Mouse (Mus musculus) lung, adult 2 months (tissue): Measurements from ENCODE around the gene Tcf3. TPM values are rescaled to one million over a fixed set of nuclear protein-coding genes. Genes with fewer than 3 reads are reported as not detected.

Source experiments
- DNase-seq: peaks from one replicate; pipeline ENCODE4 v3.0.0; 2022
- H3K4me1 ChIP-seq: fragments of 200-500 bp; 2 replicates; pipeline ENCODE4 v1.6.1; 2011; ENCODE audit warnings: low read length; ENCODE audit not compliant: control insufficient read depth, insufficient read depth
- H3K4me3 ChIP-seq: fragments of 200-500 bp; replicated peaks from 2 replicates; pipeline ENCODE3; 2011; ENCODE audit warnings: low read depth, mild to moderate bottlenecking, control low read depth, low read length; ENCODE audit errors: extremely low read depth
- CTCF ChIP-seq: fragments of 200-500 bp; IDR thresholded peaks from 2 replicates; pipeline ENCODE4 v1.5.1; 2011; ENCODE audit warnings: mild to moderate bottlenecking, low read length, control low read depth; ENCODE audit not compliant: insufficient read depth
- POLR2A ChIP-seq: fragments of 200-500 bp; IDR thresholded peaks from 2 replicates; pipeline ENCODE4 v1.6.1; 2011; ENCODE audit warnings: low read depth, mild to moderate bottlenecking, control low read depth, low read length, borderline replicate concordance; ENCODE audit errors: extremely low read depth
- WGBS: fragments of 180-500 bp; shearing (Covaris S2); methylation state at CpG from one replicate; pipeline ENCODE4 v1.1.7; 2018; 5-methylcytosine and 5-hydroxymethylcytosine counted together
- polyA plus RNA-seq: library from polyadenylated mRNA; depleted of rRNA; stranded (reverse); fragments of >200 nt; gene quantifications from 2 replicates; pipeline ENCODE4 v1.2.3, GENCODE M21; 2012

Gene Tcf3
- polyA plus RNA-seq, 1 experiment: 94.7 TPM

- 47% methylated on average over 3 of the region's 3 CpGs for WGBS
- 0 out of 2 replicates have a peak, but pooled peaks cover 4% of the 10 kb centered on the region for H3K4me1 ChIP-seq
- TF ChIP-seq POLR2A (no peak), CTCF (no peak)
- DNase-seq: peak; percentile 39
- H3K4me3 ChIP-seq: no peak overlapping the region
These were observed 15.1 kb downstream of the Tcf3 start for GRCm38 (mm10) chr10:80418311-80418710.

GRCm38 (mm10) chr10:80417841-80418240, 15.6 kb downstream of the Tcf3 start:
- no peak for DNase-seq
- H3K4me3 ChIP-seq: no peak overlapping the region
- no peak for TF ChIP-seq CTCF
- no peak for TF ChIP-seq POLR2A
- WGBS: 93% methylated on average over 1 of the region's 1 CpGs
- 0 out of 2 replicates have a peak, but pooled peaks cover 4% of the 10 kb centered on the region for H3K4me1 ChIP-seq

GRCm38 (mm10) chr10:80417371-80417770, 16.1 kb downstream of the Tcf3 start:
- 0 out of 2 replicates have a peak, but pooled peaks cover 4% of the 10 kb centered on the region for H3K4me1 ChIP-seq
- no peak for DNase-seq
- WGBS: 96% methylated on average over 10 of the region's 10 CpGs
- TF ChIP-seq CTCF (no peak), POLR2A (no peak)
- no peak overlapping the region for H3K4me3 ChIP-seq

- no peak overlapping the region for H3K4me3 ChIP-seq
- TF ChIP-seq CTCF: no peak
- no peak for TF ChIP-seq POLR2A
- DNase-seq: no peak
- 87% methylated on average over 7 of the region's 7 CpGs for WGBS
- H3K4me1 ChIP-seq: 0 out of 2 replicates have a peak, but pooled peaks cover 4% of the 10 kb centered on the region
These were observed 17.9 kb downstream of the Tcf3 start for GRCm38 (mm10) chr10:80415566-80415965.

DNA sequence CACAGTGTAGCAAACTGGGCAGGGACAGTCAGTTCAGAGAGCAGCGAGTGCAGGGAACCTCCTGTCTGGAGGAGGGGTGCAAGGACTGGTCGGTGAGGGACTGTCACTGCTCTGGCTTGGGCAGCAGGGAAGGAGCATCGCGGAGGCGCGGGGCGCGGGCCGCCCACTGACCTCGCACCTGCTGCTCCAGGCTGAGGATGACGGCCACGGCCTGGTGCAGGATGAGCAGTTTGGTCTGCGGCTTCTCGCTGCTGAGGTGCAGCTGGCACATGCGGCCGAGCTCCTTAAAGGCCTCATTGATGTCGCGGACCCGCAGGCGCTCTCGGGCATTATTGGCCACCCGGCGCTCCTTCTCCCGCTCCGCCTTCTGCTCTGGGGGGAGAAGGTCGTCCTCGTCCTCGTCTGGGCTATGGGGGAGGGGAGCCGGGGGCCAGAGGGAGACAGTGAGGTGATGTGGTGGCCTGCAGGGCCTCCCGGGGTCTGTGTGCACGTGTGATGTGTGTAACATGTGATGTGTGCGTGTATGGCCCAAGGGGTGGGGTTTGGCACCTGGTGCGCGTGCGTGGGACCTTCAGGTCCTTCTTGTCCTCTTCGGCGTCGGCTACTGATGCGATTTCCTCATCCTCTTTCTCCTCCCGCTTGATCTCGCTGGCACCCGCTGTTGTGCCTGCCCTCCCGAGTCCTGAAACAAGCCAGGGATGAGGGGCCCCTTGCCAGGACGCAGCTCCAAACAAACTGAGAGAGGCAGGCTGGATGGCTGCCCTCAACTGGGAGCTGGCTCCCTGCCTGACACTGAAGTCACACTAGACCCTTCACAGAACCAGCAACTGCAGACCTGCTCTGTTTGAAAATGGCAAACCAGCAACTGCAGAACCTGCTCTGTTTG, 20.5 kb downstream of the Tcf3 start:
- Histone ChIP-seq H3K4me1 (no peaks in the 10 kb centered on the region), H3K4me3 (no peak overlapping the region)
- 71% methylated on average over 44 of the region's 44 CpGs for WGBS
- TF ChIP-seq POLR2A: no peak
- TF ChIP-seq CTCF: no peak
- no peak for DNase-seq

- WGBS: 38% methylated on average over 4 of the region's 4 CpGs
These were observed 25.5 kb downstream of the Tcf3 start for GRCm38 (mm10) chr10:80407924-80408323.

DNA sequence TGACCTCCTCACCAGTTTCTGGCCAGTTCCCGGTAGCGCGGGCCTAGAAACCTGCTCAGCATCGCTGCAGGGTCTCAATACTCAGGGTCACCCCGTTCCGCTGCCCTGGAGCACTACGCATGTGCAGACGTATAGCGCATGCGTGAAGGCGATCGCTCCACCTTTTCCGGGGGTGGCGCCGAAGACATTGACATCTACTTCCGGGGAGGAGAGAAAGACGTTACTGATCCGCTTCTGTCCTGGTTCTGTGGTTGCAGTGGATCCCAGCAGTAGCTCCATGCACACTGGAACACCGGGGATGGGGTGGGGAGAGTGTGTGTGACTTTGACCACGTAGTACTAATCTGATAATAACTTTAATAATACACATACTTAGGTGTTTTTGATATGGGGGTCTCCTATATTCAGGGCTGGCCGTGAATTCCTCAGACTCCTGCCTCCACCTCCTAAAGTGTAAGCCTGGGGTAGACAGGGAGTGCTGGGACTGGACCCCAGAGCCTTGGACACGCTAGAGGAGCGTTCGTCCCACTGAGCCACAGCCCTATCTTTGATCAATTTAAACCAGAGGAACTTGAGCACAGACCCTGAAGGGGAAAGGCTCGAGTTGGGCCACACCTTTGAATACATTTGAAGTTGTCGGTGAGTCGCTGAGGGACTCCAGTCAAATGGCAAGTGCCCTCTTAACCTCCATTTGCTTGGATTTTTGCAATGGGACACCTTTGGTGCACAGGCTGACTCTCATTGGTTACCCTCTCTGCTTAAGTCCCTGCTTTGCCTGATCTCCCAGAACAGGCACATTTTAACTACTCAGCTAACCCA, 26.6 kb downstream of the Tcf3 start, which contains the start of gene Uqcr11:
Gene Uqcr11, minus strand, starts transcription at position 147 of the 818 bp plus-strand sequence.
- Histone ChIP-seq H3K4me1 (peaks cover 3% of the 10 kb centered on the region; the same call in 1 of the 2 replicates), H3K4me3 (peak within 1 kb of the TSS; percentile 74)
- under 1% methylated on average over 27 of the region's 27 CpGs for WGBS
- peak; percentile 81; the same call in 1 of the 2 replicates for TF ChIP-seq POLR2A
- no peak for TF ChIP-seq CTCF
- peak; percentile 91 for DNase-seq

More at GRCm38 (mm10) chr10:80407924-80408323, 25.5 kb downstream of the Tcf3 start:
- no peak for DNase-seq
- Histone ChIP-seq H3K4me1 (peaks cover 3% of the 10 kb centered on the region; the same call in 1 of the 2 replicates), H3K4me3 (no peak overlapping the region)
- TF ChIP-seq CTCF: no peak
- TF ChIP-seq POLR2A: no peak

DNA sequence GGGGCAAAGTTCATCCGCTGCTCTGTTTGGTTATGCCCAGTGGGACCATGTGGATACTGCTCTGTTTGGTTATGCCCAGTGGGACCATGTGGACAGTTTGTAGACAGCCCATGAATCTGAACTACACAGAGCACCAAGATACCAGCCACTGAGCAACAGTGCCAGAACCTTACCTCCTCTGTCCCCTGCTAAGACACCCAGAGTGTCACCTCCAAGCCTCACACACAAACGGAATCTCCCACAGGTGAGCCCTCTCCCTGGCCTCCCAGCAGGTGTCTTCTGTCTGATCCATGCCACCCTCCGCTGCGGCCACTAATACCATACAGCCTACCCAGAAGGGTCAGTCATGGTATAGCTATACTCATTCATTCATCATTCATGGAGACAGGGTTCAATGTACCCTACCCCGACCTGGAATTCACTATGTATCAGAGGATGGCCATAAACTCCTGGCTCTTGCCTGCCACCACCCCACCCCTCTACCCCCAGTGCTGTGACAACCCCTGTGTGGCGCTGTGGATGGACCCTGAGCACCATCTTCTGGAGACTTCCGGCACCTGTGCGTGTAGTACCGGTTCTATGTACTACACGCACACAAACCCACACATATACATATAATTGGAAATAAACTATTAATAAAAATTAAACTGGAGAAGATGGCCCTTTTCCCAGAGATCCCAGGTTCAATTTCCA, 27.8 kb downstream of the Tcf3 start:
- DNase-seq: no peak
- 51% methylated on average over 10 of the region's 10 CpGs for WGBS
- Histone ChIP-seq H3K4me3 (peak overlapping the region; percentile 74), H3K4me1 (peaks cover 3% of the 10 kb centered on the region; the same call in 1 of the 2 replicates)
- TF ChIP-seq CTCF (no peak), POLR2A (no peak)
